18 mouse cellular contexts compared by ENCODE assay signal in the genomic region with DNA sequence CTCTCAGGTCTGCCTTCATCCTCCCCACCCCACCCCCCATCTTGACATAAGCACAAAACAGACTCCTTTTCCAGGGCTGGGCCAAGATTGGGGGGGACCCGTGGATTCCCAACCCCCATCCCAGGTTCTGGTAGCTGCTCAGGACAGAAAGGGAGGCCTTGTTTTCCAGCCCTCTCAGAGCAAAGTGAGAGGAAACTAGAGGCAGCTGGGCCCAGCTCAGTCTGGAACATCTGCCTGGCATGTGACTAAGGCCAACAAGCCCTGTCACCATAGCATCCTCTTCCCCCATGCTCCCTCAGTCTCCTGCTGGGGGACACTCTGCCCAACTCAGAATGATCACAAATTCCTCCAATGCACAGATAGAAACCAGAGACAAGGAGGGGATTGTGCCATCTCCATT. TPM values are rescaled to one million over a fixed set of nuclear protein-coding genes. Genes with fewer than 3 reads are reported as not detected.
"Had no signal": no experiment of that assay in that cellular context is flagged by ENCODE, and none has a peak within 500 bp of the region (broad histone marks: within the 10 kb centered on the region; RNA-seq: fewer than 3 reads in every experiment).

No protein-coding gene starts in this region.

- H3K4me3 ChIP-seq: limb, embryonic 10.5 days; liver, embryonic 15.5 days; lung, embryonic 15.5 days; midbrain, embryonic 13.5 days; myocyte; neural tube, embryonic 15.5 days had no signal

- H3K27ac ChIP-seq: limb, embryonic 10.5 days; liver, embryonic 15.5 days; lung, embryonic 15.5 days; midbrain, embryonic 13.5 days; neural tube, embryonic 15.5 days had no signal

- H3K4me1 ChIP-seq: liver, embryonic 15.5 days; lung, embryonic 15.5 days; midbrain, embryonic 13.5 days; neural tube, embryonic 15.5 days had no signal

- H3K27me3 ChIP-seq: liver, embryonic 15.5 days; lung, embryonic 15.5 days; midbrain, embryonic 13.5 days; neural tube, embryonic 15.5 days had no signal

- ATAC-seq: intestine, postnatal 0 days; midbrain, embryonic 13.5 days had no signal

- H3K36me3 ChIP-seq: liver, embryonic 15.5 days; neural tube, embryonic 15.5 days had no signal

- DNase-seq: kidney, adult 8-10 months; right cerebral cortex, adult 18-20 months; right cerebral cortex, postnatal 25 days; thymus, adult 18-20 months; thymus, postnatal 14 days had no signal

- H3K9ac ChIP-seq: liver, embryonic 15.5 days; lung, embryonic 15.5 days; midbrain, embryonic 13.5 days; neural tube, embryonic 15.5 days had no signal

- H3K9me3 ChIP-seq: limb, embryonic 10.5 days; liver, embryonic 15.5 days; lung, embryonic 15.5 days; midbrain, embryonic 13.5 days; neural tube, embryonic 15.5 days had no signal

- H3K4me2 ChIP-seq: liver, embryonic 11.5 days; liver, embryonic 15.5 days; lung, embryonic 15.5 days; midbrain, embryonic 13.5 days; neural tube, embryonic 15.5 days had no signal

RNA-seq across cellular contexts. Expression of a gene that starts 50.3 kb away (rescaled TPM):
- total RNA-seq: megakaryocyte progenitor cell, adult 5-6 weeks had no signal

RNA-seq across cellular contexts. Expression of a gene that starts 50.6 kb away (rescaled TPM):
- total RNA-seq: left cerebral cortex, adult 18-20 months; left cerebral cortex, postnatal 10 days; megakaryocyte progenitor cell, adult 5-6 weeks; midbrain, postnatal 0 days had no signal
- polyA plus RNA-seq: liver, embryonic 11.5 days; midbrain, embryonic 13.5 days; neural tube, embryonic 11.5 days had no signal
